Mouse (Mus musculus): Measurements from ENCODE around the gene Tsku.

Tsku gene

DNA sequence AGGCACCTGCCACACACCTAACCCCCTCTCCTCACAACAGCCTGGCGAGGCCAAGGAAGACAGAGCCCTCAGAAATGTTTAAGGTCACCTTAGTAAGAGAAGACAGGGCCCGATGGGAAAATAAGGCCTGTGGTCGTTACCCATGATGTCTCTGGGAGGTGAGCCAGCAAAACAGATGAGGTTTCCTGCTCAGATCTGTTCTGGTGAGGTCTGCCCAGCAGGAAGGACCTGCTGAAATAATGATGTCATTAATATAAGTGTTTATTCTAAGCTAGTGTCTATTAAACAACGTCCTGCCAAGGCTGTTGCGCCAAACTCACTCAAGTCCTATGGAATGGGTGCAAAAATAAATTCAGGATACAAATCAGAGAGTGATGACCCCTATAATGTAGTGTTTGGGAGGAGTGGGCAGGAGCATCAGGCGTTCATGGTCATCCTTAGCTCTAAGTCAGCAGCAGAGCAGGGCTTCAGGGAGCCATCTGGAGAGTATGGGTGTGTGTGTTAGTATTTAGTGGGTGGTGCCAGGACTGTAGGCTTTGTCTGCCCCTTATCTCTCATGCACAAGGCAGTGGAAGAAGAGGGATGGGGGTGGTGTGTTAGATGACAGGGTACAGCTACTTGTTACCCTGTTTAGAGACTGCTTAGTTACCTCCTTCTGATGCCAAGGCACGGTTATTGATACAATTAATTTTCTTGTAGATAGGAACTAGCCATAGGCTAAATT lies 31.3 kb downstream of the Tsku start:
- no peak for DNase-seq (ENCODE audit: low read depth, low spot score)

GRCm38 (mm10) chr7:98328311-98328710 lies 32.8 kb downstream of the Tsku start:
- DNase-seq (ENCODE audit: low read depth, low spot score): no peak

- DNase-seq (ENCODE audit: low read depth, low spot score): no peak
Observed at GRCm38 (mm10) chr7:98326051-98326450, 35.1 kb downstream of the Tsku start.

DNA sequence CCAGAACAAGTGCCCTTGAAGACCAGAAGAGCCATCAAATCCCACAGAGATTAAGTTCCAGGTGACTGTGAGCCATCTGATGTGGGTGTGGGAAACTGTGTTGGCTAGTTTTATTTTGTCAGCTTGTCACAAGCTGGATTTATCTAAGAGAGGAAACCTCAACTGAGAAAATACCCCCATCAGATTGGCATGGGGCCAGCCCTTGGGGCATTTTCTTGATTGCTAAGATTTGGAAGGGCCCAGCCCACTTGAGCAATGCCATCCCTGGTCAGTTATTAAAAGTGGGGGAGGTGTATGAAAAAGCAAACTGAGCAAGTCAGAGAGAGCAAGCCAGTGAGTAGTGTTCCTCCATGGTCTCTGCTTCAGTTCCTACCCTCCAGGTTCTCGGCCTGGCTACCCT lies 36.9 kb downstream of the Tsku start:
- DNase-seq (ENCODE audit: low read depth, low spot score): no peak

GRCm38 (mm10) chr7:98323288-98324019 lies 37.7 kb downstream of the Tsku start:
- DNase-seq (ENCODE audit: low read depth, low spot score): no peak

DNA sequence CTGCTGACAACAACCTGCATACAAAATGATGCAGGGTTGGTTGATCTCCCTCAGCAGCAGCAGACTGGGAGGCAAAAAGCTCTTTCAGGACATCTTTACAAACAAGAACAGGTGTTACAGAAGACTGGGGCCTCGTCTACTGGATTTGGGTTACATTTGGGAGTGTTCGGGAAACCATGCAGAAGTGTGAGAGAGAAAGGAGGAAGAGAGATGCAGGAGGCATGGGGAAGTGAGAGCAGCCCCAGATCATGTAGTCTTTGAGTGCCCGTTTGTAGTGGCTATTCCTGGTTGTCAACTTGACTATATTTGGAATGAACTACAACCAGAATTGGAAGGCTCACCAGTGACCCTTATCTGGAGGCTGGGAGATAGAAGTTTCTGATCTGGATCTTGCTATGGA lies 38.7 kb downstream of the Tsku start:
- no peak for DNase-seq (ENCODE audit: low read depth, low spot score)

GRCm38 (mm10) chr7:98321083-98321482 lies 40.0 kb downstream of the Tsku start, which contains the start of gene Acer3:
TSS of gene Acer3 (minus strand) at chr7:98321208.
- DNase-seq (ENCODE audit: low read depth, low spot score): no peak

DNA sequence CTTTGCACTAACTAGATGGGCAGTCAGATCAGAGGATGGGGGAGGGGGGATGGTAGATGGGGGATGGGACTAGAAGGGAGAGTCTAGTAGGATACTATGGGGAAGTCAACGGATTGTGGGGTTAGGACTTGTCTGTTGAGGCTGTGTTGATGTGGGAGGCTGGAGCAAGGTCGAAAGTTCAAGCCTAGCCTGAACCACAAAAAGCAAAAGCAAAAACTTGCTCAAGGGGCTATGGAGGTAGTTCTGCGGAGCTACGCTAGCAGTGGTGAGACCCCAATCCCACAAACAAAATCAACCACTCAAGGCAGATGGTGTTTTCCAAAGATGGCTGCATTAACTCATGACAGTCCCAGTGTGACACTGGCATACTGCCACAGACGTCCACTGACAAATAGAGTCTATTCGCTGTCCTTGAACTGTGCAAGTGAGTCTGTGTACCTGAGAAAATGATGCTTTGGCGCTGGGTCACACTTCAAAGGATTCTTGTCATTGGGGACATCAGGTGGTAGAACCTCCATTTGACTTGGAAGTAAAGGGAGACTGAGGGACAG lies 41.0 kb downstream of the Tsku start:
- DNase-seq (ENCODE audit: low read depth, low spot score): no peak

DNA sequence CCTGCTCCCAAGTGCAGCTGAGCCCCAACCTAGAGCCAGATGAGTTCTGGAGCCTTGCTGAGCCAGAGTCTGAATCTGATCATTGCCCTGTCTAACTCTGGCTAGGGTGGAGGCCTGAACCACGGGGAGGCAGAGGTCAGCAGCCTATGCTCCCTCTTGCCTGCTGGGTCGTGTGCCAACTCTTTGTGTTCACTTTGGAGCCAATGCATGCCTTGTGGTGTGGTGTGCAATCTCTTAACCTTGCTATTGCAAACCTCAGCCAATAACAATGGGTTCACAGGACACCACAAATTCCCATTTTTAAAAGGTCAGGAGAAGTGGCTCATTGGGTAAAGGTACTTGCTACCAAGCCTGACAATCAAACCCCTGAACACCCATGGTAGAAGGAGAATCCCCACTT lies 44.6 kb downstream of the Tsku start:
- no peak for DNase-seq (ENCODE audit: low read depth, low spot score)

DNA sequence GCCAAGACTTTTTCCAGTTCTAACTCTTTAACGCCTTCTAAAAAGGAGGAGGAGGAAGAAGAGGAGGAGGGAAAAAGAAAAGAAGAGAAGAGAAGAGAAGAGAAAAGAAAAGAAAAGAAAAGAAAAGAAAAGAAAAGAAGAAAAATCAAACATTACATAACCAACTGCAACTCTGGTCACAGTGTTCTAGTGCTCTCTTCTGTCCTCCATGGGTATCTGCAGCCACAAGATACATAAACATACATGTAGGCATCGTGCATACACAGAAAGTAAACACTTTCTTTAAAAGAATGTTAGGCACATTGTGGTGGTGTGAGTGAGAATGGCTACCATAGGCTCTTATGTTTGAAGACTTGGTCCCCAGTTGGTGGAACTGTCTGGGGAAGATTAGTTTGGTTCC lies 46.0 kb downstream of the Tsku start:
- no peak for DNase-seq (ENCODE audit: low read depth, low spot score)

DNA sequence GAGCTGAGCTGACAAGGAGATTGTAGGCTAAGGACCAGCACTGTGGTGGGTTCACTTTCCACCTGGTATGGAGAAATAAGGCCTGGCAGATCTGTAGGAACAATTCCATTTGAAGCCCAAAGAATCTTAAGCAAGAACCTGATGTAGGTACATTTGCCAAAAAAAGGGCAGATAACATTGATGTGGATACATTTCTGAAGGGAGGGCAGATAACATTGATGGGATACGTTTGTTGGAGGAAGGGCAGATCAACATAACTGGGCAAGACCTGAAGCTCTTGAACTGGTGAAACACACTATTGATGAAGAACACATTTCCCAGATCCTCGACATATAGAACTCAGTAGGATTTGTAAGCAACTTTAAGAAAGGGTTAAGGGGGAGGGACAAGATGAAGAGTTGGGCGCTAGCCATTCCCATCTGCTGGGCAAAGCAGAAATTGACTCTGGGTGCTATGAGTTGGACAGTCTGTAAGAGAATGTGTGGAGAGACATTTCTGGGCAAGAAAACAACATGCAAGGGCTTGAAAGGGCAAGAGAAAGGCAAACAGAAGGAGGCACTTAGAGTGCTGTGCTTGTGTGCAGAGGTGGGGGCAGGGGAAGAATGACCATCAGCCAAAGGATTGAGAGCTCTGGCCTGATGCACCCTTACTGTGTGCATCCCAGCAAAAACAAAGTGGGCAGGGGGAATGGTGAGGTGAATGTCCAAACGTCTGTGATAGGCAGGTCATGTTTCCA lies 48.8 kb downstream of the Tsku start:
- no peak for DNase-seq (ENCODE audit: low read depth, low spot score)

- no peak for DNase-seq (ENCODE audit: low read depth, low spot score)
Observed at GRCm38 (mm10) chr7:98310266-98310665, 50.9 kb downstream of the Tsku start.

DNA sequence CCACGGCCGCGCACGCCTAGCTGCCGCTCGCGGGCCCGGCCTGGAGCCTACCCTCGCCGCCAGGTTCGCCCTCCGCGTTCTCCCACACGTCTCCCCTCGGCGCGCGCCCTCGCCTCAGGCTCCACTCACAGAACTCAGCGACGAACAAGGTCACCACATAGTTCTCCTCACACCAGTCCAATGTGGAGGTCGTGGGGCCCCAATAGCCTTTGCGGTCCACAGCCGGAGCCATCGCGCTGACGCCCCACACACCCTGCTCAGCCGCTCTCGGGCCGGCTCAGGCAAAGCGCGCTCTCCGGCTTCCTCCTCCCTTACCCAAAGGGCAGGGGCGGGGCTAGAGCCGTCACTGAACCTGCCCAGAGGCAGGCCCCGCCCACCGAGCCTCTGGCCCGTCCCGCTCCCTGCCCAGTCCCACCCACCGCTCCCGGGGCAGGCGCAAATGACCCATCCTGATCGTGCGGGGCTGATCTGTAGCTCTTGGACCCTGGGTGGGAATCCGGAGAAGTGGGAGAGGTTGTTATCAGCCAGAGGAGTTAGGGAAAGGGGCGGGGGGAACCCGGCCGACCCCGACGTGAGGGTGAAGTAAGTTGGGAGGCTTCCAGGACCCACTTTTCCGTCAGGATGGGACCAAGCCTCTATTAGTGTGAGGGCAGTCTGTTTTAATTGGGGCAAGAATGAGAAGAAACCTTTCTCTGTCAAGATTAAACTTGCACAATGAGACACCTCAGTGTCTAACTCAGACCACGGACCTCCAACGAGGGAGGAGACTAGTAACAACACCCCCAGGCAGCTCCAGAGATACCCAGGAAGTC lies 51.7 kb downstream of the Tsku start:
- DNase-seq (ENCODE audit: low read depth, low spot score): peak; percentile 97

- DNase-seq (ENCODE audit: low read depth, low spot score): no peak
Observed at GRCm38 (mm10) chr7:98308607-98309218, 52.4 kb downstream of the Tsku start.

DNA sequence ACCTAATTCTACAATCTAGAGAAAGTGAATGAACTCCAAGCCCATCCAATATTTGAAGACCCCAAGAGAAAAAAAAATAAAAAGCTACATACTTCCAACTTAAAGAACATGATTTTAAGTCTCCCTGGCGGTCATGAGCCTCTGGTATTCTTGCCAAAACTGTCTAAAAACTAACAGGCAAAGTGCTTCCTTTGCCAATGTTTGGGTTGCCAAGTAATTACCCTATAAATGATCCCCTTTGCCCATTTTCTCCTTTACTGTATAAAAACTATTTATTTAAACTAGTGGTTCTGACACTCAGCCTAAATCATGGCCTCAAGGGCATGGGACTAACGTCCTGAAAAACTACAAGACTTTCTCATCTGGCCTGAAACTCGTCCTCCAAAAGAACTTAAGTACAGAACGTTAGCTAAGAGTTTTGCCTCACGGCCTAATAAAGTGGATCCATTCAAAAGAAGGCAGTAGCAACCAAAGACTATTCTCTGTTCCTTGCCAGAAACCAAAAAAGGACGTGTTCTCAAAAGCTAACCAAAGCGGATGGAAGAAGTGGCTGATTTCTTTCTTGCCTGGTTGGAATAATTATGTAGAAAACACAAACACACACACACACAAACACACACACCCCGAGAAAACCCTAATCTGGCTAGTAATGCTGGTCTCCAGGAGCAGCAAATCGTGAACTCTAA lies 53.1 kb downstream of the Tsku start:
- DNase-seq (ENCODE audit: low read depth, low spot score): peak; percentile 4

DNA sequence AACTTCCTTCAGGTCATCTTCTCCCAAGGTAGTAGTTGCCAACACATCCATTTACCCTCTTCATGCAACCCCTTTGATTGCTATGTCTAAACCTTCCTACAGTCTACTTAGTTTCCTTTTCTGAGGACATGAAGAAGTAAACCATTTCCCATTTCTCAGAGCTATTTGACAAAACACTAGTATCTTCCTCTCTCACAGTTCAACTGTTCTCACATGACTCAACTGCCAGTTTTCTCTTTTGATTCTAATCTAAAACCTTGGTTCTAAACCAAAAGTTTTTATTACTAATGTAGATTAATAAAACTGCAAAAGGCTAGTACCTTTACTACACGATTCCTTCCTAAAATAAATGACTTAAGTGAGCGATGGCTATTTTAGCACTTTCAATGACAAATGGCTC lies 53.7 kb downstream of the Tsku start:
- DNase-seq (ENCODE audit: low read depth, low spot score): no peak
